Mouse (Mus musculus): Measurements from ENCODE around the gene Rasl11b. TPM values are rescaled to one million over a fixed set of nuclear protein-coding genes. Genes with fewer than 3 reads are reported as not detected.

Rasl11b gene
- polyA plus RNA-seq (2017; shearing (Covaris generic)) = 1 to 10 TPM; 2.7 to 4.0 TPM

DNA sequence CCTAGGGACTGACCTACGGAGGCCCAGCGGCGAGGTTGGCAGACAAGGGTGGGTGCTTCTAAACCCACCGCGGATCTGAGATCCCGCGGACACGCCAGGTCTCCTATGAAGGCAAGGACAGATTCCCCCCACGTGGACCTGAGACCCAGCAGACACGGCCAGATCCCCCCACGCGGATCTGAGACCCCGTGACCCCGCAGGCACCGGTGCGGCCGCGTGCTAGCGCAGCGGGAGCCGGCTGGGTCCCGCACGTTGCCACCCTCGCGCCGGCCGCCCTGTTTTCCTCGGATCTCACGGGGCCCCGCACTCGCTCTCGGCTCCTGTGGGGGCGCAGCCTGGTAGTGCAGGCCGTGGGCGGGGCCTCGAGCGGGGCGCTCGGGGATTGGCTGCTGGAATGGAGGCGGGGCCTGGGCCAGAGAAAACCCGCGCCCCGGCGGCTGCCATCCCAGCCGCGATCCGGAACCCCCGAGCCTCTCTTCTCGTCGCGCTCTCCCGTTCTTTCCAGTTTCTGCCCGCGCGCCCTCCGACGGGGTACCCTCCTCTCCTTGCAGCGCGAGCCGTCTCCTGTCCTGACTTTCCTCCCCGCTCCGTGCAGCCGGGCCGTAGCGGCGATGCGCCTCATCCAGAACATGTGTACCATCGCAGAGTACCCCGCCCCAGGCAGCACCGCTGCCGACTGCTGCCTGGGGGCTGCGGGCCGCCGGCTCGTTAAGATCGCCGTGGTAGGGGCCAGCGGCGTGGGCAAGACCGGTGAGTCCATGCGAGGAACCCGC lies at the start of gene Rasl11b:
Rasl11b (plus strand) TSS at position 446 of the 773 bp plus-strand sequence.
- peak; percentile 97 for ATAC-seq

DNA sequence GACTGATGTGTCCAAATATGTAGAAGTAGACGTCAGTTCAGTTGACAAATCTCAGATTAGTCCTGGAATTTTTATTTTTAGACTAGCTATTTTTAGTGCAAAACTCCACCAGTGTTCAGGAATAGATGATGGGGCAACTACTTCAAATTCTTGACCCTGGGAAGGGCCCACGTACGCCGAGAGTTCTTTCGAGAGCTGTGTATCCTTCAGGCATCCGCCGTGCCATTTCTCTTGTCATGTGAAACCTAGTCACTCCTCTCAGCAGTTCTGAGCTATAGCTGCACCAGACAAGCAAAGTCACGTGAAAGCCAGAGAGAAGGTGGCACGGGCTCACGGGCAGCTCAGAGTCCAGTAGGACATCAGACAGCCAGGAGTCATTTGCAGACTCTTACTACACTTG lies 47.5 kb upstream of the Rasl11b start:
- ATAC-seq = no peak

DNA sequence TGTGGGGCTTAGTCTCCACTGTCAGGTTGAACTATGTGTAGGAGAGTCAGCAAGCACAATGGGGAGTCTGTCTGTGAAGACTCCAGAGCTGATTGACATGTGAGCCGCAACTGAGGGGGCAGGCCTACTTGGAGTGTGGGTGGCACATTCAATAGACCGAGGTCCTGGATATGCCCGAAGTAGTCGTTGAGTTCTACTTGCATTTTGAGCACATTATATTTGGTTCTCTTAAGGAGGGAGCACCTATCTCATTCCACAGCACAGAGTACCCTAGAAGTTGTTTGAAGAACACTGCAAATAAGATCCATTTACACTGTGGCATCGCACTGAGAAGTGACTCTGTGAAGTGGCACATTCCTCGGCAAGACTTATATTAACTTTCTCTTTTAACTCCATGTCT lies 45.1 kb upstream of the Rasl11b start:
- ATAC-seq = no peak

- ATAC-seq = no peak
Observed at GRCm38 (mm10) chr5:74151774-74152173, 43.3 kb upstream of the Rasl11b start.

DNA sequence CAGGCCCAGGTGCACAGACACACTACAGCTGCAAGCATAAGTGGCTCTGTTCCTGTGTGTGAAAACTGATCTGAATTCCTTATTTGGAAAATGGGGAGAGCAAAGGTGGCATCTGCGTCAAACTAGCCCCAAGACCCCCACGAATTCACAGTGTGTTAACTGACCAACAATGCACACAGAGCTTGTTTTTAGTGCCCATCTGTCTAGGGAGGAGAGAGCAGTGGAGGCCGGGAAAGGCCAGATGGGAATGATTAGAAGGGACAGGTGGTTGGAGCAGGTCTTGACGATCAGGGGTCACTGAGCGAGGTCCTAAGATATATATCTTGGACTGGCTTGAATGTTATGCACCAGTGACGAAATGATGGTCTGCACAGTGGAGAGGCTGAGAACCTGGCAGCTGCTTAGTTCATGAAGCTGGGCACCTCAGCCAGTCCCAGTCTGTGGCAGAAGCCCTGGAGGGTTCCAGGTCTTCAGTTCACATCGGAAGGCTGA lies 39.2 kb upstream of the Rasl11b start:
- no peak for ATAC-seq

DNA sequence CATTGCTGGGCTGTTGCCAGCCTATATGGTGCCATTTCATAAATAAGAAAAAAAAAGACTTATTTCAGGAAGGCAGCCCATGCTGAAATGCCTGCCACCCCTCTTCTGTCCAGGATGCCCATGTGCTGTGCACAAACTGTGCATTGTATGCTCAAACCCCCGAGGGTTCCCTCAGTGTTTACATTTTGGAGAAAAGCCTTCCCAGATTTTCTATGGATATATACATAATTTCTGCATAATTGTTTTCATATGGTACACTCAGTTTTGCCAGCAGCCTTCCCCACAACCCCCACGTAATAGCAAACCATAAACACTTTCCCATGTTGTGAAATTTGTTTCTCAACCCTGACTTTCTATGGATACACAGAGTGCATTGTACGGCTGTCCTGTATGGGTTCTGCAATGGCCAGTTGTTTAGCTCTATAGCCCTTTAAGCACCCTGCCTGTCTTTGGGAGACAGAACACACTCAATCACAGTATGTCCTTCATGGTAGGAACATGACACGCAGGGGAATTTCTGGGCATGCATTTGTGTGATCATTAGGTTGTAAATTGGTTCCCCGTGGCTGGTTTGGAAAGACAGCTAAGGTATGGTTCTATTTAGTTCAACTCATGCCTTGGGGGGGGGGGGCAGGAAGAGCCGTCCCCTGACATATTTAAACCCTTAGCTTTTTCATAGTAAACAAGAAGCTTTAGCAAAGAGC lies 36.0 kb upstream of the Rasl11b start:
- no peak for ATAC-seq

DNA sequence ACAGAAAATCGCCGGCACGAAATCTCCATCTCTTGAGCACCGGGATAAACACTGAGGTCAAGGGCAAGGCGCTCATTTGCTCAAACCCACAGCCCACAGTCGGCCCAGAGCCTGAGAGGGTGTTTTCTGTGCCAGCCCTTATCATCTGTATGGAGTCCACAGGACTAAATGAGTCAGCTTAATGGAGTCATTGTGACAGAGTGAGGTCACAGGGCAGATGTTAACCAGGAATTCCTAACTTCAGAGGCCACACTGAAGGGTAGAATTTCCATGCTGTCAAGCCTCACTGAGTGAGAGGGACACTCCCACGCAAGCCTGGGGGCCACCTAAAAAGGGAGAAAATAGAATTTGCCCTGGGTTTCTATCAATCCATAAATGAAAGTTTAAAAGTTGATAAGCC lies 35.2 kb upstream of the Rasl11b start:
- ATAC-seq = no peak

DNA sequence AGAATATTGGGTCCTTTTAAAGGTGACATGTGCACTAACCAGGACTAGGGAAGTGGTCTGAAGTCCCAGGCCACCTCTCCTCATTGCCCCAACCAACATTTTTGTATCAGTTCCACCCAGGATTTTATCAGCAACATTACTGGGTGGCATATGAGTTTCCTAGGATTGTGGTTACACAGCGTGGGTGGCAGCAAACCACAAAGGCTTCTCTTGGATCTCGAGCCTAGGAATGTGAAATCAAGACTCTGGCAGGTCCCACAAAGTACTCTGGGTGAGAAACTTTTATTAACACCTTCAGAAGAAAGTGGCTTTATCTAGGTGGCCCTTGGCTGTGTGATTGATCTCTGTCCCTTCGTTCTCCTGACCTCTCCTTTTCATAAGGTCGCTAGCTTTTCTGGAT lies 34.7 kb upstream of the Rasl11b start:
- ATAC-seq = no peak

DNA sequence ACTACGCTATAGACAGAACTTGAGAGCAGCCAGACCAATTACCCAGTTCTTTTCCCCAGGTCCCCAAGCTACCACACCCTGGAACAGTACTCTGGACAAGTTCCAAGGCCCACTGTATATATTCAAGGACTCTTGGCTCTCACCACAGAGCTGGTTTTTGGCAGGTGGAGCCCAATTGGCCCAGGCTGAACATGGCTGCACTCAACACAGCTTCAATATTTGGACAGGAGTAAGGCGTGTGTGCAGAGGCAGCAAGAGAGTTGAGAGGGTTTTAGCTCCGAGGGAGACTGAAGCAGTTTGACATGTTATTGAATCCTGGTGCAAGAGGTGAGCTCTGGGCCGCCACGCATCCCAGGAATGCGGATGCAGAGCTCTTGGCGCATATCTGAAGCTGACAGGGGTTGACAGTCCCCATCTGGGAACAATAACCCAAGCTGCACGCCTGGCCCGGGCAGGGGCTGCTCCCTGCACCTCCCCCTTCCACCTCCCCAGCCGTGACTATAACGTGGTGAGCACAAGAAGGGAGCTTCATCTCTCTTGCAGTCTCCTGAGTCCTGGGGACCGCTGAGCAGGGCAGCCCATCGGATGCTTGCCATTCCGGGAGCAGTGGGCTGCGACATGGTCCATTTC lies 33.7 kb upstream of the Rasl11b start:
- ATAC-seq = no peak

- ATAC-seq = no peak
Observed at GRCm38 (mm10) chr5:74162013-74162412, 33.1 kb upstream of the Rasl11b start.

DNA sequence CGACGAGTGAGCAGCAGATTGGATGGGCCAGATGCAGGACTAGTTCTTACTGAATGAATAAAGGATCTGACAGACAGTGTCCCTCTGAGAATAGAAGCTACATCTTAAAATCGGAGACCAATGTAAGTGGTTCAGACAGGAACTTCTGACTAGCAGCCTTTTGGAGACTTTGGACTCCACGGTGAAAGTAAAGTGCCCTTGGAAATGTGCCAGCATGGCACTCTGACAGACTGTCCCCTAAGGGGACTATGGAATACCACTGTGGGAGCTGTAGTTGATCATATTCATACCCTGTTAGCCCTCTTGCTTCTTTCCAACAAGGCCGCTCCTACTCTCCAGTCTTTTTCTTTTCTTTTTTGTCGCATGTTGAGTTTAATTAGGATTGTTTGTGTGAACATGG lies 31.9 kb upstream of the Rasl11b start:
- no peak for ATAC-seq

DNA sequence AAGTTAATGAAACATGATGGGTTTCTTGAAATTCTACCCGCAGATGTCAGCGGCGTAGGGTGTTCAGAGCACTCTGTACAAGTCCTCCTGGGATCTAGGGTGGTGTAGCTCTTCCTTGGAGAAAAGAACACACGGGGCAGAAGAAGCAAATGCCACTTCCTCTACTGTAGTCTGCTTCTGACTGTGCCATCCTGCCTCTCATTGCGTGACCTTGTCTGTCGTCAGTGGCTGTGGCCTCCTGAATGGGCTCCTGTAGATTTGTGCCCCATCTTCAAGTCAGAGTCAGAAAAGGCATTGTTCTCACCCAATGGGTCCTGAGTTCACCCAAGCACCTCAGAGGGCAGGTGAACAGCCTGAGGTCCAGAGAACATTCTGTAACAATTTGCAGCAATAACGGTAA lies 30.5 kb upstream of the Rasl11b start:
- no peak for ATAC-seq

DNA sequence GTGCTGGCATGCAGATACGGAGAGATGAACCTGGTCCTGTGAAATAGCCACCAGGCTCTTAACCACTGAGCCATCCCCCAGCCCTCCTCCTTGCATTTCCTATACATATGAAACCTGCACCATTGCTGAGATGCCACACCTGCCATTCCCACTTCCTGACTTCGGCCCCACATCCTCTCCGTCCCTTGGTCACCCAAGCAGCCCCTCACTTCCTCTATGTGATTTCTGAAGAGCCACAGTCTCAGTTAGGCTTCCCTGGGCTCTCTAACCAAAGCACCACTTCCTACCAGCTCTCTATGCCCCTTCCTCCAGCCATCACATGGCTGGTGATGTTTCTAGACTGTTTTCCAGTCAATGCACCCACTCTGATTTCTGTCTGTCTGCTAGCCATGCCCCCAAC lies 28.4 kb upstream of the Rasl11b start:
- ATAC-seq = no peak

DNA sequence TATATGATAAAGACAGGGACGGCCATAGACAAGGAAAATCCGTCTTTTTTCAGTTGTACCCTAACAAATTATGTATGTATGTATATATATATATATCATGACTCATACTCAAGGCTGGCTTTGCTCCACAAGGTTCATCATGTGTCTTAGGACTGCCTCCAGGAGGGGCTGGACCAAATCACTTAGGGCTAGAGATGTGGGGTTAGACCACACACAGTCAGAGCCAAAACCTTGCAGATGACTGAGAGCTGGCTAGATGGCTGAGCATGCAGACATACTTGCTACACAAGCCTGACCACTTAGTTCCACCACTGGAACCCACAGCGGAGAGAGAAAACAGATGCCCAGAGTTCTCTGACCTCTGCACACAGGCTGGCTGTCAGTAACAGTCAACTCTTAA lies 27.0 kb upstream of the Rasl11b start:
- ATAC-seq = no peak

DNA sequence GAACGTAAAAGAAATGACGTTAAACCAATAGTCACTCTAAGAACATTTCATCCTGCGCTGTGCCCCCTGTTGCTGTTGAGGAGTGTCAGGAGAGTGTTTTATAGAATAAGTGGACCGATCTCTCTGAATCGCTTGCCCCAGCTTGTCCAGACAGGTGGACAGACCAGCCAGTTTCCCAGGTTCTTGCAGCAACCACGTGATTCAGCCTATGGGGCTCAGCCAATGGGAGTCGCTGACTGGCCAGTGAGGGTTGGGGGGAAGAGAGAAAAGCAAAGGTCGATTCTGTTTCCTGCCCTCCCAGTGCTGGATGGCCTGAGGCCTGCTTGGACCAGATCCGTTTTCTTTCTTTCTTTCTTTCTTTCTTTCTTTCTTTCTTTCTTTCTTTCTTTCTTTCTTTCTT lies 23.3 kb upstream of the Rasl11b start:
- ATAC-seq = no peak

- no peak for ATAC-seq
Observed at GRCm38 (mm10) chr5:74172208-74172607, 22.9 kb upstream of the Rasl11b start.

DNA sequence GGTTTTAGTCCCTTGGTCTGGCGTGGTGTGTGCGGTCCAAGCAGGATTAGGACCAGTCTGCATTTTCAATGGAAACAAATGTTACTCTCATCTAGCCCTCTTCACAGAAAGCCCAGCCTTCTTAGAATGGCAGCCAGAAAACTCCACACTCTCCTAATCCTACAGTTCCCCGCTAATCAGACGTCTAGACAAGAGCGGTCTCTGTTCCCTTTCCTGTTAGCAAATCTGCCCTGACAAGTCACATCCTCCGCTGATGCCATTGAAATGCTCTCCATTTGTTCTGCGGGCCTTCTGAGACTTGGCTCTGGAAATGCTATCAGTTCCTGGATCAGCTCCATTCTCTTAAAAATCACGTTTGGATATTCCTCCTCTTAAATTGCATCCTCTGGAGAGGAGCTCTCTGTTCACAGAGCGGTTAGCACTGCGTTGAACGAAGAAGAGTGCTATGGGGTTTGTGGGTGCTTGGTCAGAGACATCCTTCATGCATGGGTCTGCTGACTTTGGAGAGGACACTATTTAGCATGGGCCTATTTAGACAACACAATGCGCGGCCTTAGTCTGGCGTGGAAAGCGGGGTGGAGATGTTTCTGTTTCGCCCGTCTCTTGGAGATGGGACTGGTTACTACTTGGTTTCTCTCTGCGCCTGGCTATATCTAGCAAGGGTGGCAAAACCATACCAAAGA lies 21.8 kb upstream of the Rasl11b start:
- ATAC-seq = no peak

- no peak for ATAC-seq
Observed at GRCm38 (mm10) chr5:74175526-74176270, 19.4 kb upstream of the Rasl11b start.

DNA sequence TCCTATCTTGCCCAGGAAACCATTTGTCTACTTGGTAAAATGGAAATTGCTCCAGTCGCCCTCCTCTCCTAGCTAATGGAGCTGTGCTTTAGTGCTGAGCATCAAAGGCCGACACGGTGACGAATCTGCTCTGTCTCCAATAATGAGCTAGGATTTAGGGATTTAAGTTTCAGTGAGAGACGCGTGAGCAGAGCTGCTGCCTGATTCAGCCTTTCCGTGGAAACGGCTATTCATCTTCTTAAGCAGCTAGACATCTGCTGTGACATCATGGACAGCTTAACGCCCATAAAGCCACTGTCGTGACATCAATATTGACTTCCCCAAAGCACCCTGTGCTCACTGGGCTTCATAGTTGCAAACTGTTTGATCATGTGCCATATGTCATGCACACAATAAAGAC lies 14.9 kb upstream of the Rasl11b start:
- no peak for ATAC-seq

GRCm38 (mm10) chr5:74183118-74183517 lies 12.0 kb upstream of the Rasl11b start:
- ATAC-seq = no peak

DNA sequence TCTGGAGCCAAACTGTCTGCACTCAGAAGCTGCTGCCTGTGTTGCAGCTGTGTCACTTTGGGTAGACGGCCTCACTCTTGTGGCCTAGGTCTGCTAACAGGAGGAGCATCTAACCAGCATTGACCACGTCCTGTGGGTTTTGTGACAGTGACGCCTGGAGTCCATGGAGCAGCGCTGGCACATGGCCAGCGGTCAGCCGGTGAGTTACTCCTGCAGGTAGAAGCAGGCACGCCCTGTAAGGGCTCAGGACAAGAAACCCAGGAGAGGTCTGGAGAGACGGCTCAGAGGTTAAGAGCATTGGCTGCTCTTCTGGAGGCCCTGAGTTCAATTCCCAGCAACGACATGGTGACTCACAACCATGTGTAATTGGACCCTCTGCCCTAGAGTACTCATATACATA lies 10.5 kb upstream of the Rasl11b start:
- ATAC-seq = no peak

DNA sequence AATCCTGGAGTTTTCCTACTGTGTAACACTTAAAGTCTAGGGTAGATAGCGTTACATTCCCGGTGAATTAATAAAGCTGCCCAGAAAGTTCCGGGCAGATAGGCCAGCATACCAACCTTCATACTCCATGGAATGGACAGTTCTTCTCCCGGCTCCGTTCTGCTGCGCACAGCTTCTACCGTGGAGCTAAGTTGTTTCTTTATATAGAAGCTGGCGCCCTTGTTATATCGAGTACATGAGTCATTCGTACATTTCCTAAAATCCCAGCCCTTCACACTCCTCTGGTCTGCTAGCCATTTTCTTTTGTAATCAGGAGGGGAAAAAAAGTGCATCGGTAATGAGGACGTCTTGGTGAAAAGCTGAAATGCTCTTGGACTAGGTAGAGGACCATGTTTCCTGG lies 7.0 kb upstream of the Rasl11b start:
- no peak for ATAC-seq
